Mouse (Mus musculus) brain, embryonic 14.5 days (tissue): Measurements from ENCODE around the gene Ttc23. TPM values are rescaled to one million over a fixed set of nuclear protein-coding genes. Genes with fewer than 3 reads are reported as not detected.

Experiments used
- DNase-seq: peaks from one replicate; pipeline ENCODE4 v3.0.0-alpha.2; 2011; ENCODE audit warnings: low read depth
- CTCF ChIP-seq: fragments of 200-500 bp; IDR thresholded peaks from 2 replicates; pipeline ENCODE4 v1.5.1; 2012; ENCODE audit warnings: inconsistent platforms, mild to moderate bottlenecking, moderate library complexity, borderline replicate concordance; ENCODE audit not compliant: insufficient read depth, insufficient read length; ENCODE audit errors: extremely low read depth
- POLR2A ChIP-seq: fragments of 200-500 bp; IDR thresholded peaks from 2 replicates; pipeline ENCODE4 v1.6.1; 2012; ENCODE audit warnings: mild to moderate bottlenecking, inconsistent platforms, borderline replicate concordance; ENCODE audit not compliant: poor library complexity, insufficient read depth, insufficient read length, severe bottlenecking; ENCODE audit errors: extremely low read depth
- polyA plus RNA-seq: library from polyadenylated mRNA; depleted of rRNA; stranded (reverse); fragments of >200 nt; gene quantifications from 2 replicates; pipeline ENCODE4 v1.2.3, GENCODE M21; 2012

Ttc23 gene
- polyA plus RNA-seq, 1 experiment, result 11.9 TPM

DNA sequence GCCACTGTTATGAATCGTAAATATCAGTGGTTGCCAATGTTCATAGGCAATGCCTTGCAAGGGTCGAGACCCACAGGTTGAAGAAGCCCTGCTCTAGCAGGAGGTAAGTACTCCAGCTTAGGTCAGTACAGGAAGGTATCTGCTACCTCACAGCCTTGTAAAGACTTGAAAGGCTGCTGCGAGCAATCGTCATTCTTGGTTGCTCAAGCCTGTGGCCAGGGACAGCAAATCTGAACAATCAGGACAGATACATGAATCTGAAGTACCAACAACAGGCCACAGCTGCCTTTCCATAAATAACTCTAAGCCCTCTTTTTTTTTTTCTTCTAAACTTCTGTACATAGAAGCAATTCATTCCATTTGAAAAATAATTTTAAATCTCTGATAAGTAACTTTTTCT is 85.1 kb downstream of the Ttc23 start:
- TF ChIP-seq CTCF (no peak), POLR2A (no peak)
- no peak for DNase-seq

DNA sequence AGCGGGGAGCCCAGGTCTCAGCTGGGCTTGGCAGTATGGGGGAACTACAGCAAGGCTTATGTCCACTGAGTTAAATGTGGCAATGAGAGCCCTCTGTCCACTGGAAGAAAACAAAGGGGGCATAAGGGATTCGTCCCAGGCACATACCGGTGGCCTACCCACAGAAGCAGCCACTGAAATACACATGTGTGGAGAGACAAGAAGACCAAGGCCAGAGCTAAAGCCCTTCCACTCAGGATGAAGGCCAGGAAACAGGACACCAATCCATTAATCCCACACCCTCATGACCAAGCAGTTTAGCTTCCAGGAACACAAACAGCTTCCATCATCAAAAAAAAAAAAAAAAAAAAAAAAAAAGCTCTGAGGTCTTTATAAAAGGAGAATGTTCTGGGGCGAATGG is 93.2 kb downstream of the Ttc23 start:
- no peak for DNase-seq
- TF ChIP-seq POLR2A (no peak), CTCF (no peak)

DNA sequence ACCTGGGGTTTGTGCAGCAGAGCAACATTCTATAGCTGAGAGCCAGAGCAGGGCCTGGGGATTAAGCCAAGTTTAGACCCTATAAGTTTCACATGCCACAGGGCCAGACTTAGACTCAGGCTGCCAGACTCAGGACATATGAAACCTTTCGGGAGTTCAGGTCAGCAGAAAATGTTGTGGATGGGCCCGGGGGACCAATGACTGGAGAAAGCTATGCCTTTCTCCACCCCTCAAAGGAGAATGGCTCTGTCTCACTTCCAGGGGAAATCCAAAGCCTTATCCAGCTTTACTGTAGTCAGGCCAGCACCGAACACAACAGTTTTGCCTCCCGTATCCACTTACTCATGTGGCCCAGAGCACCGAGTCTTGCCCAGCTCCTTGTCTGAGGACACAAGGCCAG is 93.6 kb downstream of the Ttc23 start:
- TF ChIP-seq POLR2A (no peak), CTCF (no peak)
- no peak for DNase-seq

DNA sequence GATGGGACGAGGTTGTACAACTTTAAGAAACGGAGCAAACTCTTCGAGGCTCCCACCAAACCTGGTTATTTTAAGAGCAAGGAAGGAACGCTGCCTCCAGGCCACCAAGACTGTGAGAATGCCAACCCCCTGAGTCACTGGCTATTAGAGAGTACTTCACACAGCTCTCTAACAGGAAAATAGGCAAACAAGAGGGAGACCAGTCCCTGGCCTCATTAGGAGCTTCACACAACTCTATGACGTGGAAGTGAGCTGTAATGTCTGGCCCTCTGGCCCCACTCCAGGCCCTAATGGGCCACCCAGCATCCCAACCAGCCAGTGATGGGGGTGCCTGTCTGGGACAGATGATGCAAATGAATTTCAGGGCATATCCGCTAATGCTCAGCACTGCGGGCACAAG is 94.5 kb downstream of the Ttc23 start:
- no peak for TF ChIP-seq POLR2A
- no peak for TF ChIP-seq CTCF

DNA sequence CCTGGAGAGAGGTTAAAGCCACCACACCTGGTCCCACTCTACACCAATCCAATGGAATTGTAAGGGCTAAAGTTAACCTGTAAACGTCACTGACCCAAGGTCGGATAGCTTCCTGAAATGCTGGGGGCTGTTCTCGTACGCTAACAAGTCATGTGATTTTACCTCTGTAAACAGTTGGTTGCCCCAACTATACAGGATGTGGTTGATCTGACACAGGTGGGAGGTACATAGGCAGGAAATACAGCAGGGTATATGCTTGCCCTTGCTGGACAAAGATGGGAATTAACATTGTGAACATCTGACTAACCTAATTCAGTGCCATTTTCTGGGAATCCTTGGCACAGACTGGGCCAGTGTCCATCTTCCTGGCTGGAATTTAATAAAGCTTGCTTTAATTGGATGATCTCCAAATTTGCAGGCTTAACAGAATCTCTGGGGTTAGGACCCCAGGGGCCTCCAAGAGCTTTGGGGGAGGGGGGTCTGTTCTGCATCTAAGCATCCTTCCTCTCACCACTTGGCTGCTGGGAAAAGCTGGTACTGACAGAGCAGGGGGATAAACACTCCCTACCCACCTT is 100.6 kb downstream of the Ttc23 start:
- TF ChIP-seq POLR2A, result no peak
- TF ChIP-seq CTCF, result no peak
- no peak for DNase-seq

More for the DNA sequence above, 94.5 kb downstream of the Ttc23 start:
- DNase-seq, result peak; percentile 78

DNA sequence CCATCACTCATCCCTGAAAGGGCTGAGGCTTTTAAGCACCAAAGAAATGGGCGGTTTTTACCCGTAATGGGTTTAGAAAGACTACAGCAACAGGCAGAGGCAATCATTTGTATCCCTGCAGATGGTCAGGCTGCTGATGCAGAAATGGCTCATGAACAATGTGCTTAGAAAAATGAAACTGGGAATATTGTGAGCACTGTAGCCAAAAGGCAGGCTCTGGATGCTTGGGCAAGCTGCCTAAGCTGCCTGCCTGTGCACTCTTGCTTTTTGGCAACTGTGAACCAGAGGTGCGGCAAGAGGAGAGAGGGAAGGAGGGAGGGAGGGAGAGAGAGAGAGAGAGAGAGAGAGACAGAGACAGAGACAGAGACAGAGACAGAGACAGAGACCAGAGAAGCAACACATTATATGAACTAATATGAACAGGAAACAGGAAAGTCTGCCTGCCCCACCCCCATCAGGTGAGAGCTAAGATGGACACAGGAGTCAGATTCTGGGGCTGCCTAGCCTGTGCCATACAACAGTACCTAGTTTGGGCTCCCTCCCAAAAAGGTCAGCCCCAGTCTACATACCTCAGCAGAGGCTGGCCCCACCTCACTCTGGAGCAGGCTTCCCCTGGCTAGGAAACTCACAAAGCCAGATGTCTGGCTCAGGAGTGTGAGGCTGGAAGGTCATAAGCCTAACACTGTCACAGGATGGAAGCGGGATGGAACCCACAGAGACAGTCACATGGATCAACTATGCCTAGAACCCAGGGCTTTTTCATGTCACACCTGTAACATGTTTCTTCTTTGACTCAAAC is 102.4 kb downstream of the Ttc23 start:
- no peak for DNase-seq
- TF ChIP-seq CTCF (no peak), POLR2A (no peak)

DNA sequence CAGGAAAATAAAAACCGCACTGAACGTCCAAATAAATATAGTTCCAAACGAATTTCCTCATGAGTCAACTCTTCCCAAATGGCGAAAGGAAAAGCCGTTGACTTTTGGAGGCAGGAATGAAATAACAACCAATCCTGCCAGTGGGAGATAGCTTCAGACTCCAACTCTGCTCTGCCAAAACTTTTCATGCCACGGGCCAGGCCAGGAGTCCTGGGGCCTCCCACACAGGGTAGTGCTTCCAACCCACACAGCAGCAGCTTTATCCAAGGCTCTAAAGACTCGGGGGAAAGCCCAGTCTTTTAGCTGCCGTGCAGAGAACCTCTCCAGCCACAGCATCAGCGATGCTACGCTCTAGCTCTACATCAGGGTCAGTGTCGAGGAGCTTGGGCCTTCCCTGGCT is 107.4 kb downstream of the Ttc23 start:
- TF ChIP-seq POLR2A (no peak), CTCF (no peak)
- no peak for DNase-seq

DNA sequence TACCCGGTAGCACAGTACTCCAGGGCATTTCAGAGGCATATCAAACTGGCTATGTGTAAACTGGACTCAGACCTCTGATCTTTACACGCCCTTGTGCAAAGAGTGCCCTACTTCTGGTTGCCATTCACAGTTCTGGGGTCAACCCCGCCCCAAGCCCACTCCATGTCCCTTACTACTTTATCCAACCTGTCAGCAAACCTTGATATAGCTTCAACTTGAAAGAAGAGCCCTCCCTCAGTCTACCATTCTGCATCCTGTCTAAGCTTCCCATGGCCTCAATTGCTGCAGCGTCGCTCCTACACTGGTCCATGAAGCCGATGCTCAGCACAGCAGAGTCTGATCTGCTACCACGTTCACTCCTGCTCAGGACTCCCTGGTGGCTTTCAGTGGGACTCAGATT is 108.2 kb downstream of the Ttc23 start:
- DNase-seq, result no peak
- TF ChIP-seq CTCF (no peak), POLR2A (no peak)

DNA sequence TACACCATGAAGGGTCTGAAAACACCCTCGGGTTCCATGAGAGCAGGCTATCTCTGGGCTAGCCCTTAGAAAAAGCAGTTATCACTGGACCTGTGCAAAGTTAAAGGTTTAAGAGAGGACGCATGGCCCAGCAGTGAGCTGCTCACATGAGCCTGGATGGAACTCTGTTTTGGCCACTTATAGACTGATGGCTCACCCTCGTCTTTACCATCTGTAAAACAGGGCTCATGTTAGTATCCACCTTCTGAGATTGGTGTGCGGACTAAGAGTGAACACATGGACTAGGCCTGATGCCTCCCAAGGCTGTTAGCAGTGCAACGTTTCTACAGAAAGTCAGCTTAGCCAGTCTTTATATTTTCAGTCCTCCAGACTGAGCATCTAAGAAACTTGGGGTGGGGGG is 109.4 kb downstream of the Ttc23 start:
- TF ChIP-seq POLR2A (no peak), CTCF (no peak)
- DNase-seq, result no peak

DNA sequence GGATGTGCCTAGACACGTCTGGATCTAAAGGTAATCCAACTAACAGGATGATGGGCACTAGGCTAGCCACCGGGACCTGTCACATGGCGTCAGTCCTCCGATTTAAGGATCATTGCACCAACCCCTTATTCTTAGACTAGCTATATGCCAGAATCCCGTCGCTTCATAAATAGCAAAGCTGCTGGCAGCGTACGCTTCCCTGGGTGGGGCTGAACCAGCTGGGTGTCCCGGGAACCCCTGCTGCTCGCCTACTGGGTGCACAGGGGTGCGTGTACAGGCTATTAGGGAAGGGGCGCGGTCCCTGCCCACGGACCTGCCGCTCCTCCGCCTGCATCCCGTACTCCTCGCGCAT is 111.3 kb downstream of the Ttc23 start:
- TF ChIP-seq CTCF, result no peak
- TF ChIP-seq POLR2A, result no peak
- no peak for DNase-seq

DNA sequence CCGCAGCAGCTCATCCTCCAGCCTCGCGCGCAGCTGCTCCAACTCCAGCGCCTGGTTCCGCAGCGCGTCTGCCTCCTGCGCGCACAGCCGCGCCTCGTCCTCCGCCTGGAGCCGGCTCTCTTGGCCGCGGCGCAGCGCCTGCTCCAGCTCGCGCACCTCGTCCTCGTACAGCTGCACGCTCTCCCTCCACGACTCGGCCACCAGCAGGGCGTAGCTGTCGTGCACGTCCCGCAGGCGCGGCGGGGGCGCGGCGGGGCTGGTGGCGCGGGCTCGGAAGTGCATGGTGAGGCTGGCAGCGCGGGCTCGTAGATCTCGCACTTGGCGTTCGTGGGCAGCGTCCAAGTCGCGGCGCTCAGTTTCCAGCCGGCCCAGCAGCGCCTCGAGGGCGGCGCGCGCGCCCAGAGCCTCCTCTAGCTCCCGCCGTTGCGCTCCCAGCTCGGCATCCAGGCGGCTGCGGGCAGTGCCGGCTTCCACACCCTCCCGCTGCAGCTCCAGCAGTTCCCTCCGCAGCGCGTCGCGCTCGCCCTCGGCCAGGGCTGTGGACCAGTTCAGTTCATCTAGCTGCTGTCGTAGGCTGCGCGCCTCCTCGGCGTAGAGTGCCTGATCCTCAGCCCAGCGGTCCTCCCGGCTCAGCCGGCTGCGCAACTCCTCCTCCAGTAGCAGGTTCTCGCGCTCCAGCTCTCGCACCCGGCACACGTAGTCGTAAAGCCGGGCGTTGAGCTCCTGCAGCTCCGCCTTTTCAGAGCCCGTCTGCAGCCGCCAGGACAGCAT is 111.8 kb downstream of the Ttc23 start:
- TF ChIP-seq CTCF, result no peak
- TF ChIP-seq POLR2A, result no peak
- DNase-seq, result peak; percentile 88

DNA sequence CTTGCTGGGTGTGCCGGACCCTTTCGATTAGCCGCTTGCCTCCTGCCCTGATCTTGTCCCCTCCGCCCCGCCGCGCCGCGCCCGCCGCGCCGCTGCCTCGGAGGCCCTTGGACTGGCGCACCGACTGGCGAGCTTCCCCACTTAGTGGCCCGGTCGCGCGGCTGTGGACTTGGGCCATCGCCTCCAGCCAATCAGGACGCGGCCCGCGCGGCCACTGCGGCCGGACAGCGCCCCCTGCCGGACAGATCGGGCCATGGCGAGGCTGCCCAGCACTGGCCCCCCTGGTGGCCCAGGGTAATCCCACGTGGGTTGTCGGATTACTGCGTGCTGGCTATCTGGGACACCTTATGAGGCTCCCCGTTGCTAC is 112.4 kb downstream of the Ttc23 start, which contains the start of gene Synm:
Gene Synm, minus strand, starts transcription at position 114 of the 367 bp plus-strand sequence.
- DNase-seq, result peak; percentile 92
- TF ChIP-seq POLR2A (no peak; the same call in 1 of the 2 replicates), CTCF (peak; percentile 93)

DNA sequence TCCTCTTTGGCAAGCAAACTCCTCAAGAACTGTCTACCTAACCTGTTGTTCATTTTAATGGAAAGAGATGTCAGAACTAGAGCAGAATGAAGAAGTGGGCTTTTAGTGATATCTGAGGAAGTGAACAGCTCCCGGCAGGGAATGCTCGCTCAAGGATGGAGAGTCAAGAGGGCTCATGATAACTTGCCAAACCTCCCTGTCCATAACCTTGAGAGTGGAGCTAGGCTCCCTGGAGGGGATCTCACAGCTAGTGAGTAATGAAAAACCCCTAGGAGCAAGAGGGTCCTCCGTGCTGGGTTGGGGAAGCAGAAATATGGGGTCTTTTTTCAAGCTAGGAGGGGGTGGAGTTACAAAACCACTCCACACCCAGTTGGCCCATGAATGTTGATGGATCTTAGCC is 116.4 kb downstream of the Ttc23 start:
- TF ChIP-seq POLR2A (no peak), CTCF (no peak)
- DNase-seq, result no peak
